Mouse (Mus musculus) myocyte (in vitro differentiated cells): Measurements from ENCODE around the gene Slx4. TPM values are rescaled to one million over a fixed set of nuclear protein-coding genes. Genes with fewer than 3 reads are reported as not detected.
"Not testable (repeated sequence)": the region's sequence is repeated elsewhere in the genome, so short reads cannot be mapped to it uniquely, and the experiment has no call there.

Source experiments
- H3K27me3 ChIP-seq: one replicate; pipeline ENCODE4 v1.6.1; 2011; ENCODE audit not compliant: control insufficient read depth, insufficient read depth, insufficient read length
- H3K36me3 ChIP-seq: one replicate; pipeline ENCODE4 v1.6.1; 2011; ENCODE audit not compliant: control insufficient read depth, insufficient read depth
- H3K4me2 ChIP-seq: one replicate; pipeline ENCODE4 v1.6.1; 2011; ENCODE audit warnings: low read depth, control low read depth
- H3K4me3 ChIP-seq: one replicate; pipeline ENCODE4 v1.5.1; 2011; ENCODE audit warnings: mild to moderate bottlenecking, control low read depth, moderate library complexity
- H3K79me2 ChIP-seq: one replicate; pipeline ENCODE4 v1.6.1; 2011; ENCODE audit not compliant: control insufficient read depth, insufficient read depth
- H3ac ChIP-seq: one replicate; pipeline ENCODE4 v1.6.1; 2011; ENCODE audit not compliant: control insufficient read depth, insufficient read length
- CEBPB ChIP-seq: IDR thresholded peaks from 2 replicates; pipeline ENCODE4 v1.6.1; 2011; ENCODE audit warnings: mild to moderate bottlenecking, moderate library complexity; ENCODE audit not compliant: poor library complexity, insufficient read depth, severe bottlenecking
- E2F4 ChIP-seq: IDR thresholded peaks from one replicate; pipeline ENCODE4 v1.6.1; 2011; ENCODE audit warnings: mild to moderate bottlenecking, control low read depth, moderate library complexity; ENCODE audit not compliant: insufficient read depth
- MAX ChIP-seq: IDR thresholded peaks from one replicate; pipeline ENCODE4 v1.6.1; 2011; ENCODE audit warnings: low read depth, mild to moderate bottlenecking, control low read depth
- MYOD1 ChIP-seq, 3 experiments: IDR thresholded peaks; one replicate each; pipeline ENCODE4 v1.6.1; 2011; ENCODE audit warnings: control low read depth in 2 of 3, low read depth in 2 of 3, mild to moderate bottlenecking in 2 of 3, moderate library complexity in 1 of 3; ENCODE audit not compliant: insufficient read length in 2 of 3, control insufficient read depth in 1 of 3
- MYOG ChIP-seq, 3 experiments: IDR thresholded peaks; one replicate each; pipeline ENCODE4 v1.6.1; 2011; ENCODE audit warnings: control low read depth in 2 of 3, low read depth in 2 of 3, mild to moderate bottlenecking in 2 of 3; ENCODE audit not compliant: insufficient read length in 2 of 3, control insufficient read depth in 1 of 3, insufficient read depth in 1 of 3
- POLR2A ChIP-seq: IDR thresholded peaks from one replicate; pipeline ENCODE4 v1.6.1; 2011; ENCODE audit warnings: low read depth, mild to moderate bottlenecking, control low read depth, moderate library complexity; ENCODE audit not compliant: insufficient read length
- POLR2AphosphoS2 ChIP-seq: IDR thresholded peaks from one replicate; pipeline ENCODE4 v1.6.1; 2011; ENCODE audit warnings: low read depth, control low read depth; ENCODE audit not compliant: insufficient read length
- REST ChIP-seq: IDR thresholded peaks from one replicate; pipeline ENCODE4 v1.6.1; 2011; ENCODE audit warnings: mild to moderate bottlenecking, control low read depth, moderate library complexity; ENCODE audit not compliant: insufficient read depth, insufficient read length
- SRF ChIP-seq: IDR thresholded peaks from one replicate; pipeline ENCODE4 v1.6.1; 2011; ENCODE audit warnings: low read depth; ENCODE audit not compliant: control insufficient read depth, insufficient read length
- TCF12 ChIP-seq: IDR thresholded peaks from one replicate; pipeline ENCODE4 v1.6.1; 2011; ENCODE audit warnings: mild to moderate bottlenecking, control low read depth; ENCODE audit not compliant: poor library complexity, insufficient read depth, severe bottlenecking
- TCF3 ChIP-seq: IDR thresholded peaks from one replicate; pipeline ENCODE4 v1.6.1; 2011; ENCODE audit warnings: low read depth, control low read depth; ENCODE audit not compliant: insufficient read length
- USF1 ChIP-seq: IDR thresholded peaks from one replicate; pipeline ENCODE4 v1.6.1; 2011; ENCODE audit warnings: low read depth, mild to moderate bottlenecking, control low read depth, moderate library complexity
- polyA plus RNA-seq: library from polyadenylated mRNA; unstranded; fragments of >200 nt; fragmentation: generic; extraction: Trizol; gene quantifications from one replicate; pipeline ENCODE4 v1.2.1, GENCODE M21; 2012; ENCODE audit warnings: missing spikeins

Slx4 gene
- polyA plus RNA-seq, 1 experiment = 11.9 TPM

- Histone ChIP-seq H3K36me3 (no peaks in the 10 kb centered on the region), H3ac (no peak overlapping the region), H3K79me2 (no peaks in the 10 kb centered on the region), H3K4me3 (no peak overlapping the region), H3K27me3 (no peaks in the 10 kb centered on the region), H3K4me2 (no peak overlapping the region)
- TF ChIP-seq REST = no peak
- no peak for TF ChIP-seq POLR2A
- TF ChIP-seq SRF = no peak
- no peak for TF ChIP-seq TCF12
- no peak for TF ChIP-seq MYOG (IDR thresholded peaks at IDR 0.05; ENCODE audit: control insufficient read depth in 1 of 3, insufficient read depth in 1 of 3, insufficient read length in 2 of 3, low read depth in 2 of 3)
- TF ChIP-seq E2F4 = no peak
- TF ChIP-seq USF1 = no peak
- TF ChIP-seq MAX = no peak
- TF ChIP-seq TCF3 = no peak
- no peak for TF ChIP-seq CEBPB
- no peak for TF ChIP-seq MYOD1 (IDR thresholded peaks at IDR 0.05; ENCODE audit: control insufficient read depth in 1 of 3, insufficient read length in 2 of 3, low read depth in 2 of 3)
- TF ChIP-seq POLR2AphosphoS2 = no peak
Observed at GRCm38 (mm10) chr16:4027211-4027610, 23.6 kb upstream of the Slx4 start.

DNA sequence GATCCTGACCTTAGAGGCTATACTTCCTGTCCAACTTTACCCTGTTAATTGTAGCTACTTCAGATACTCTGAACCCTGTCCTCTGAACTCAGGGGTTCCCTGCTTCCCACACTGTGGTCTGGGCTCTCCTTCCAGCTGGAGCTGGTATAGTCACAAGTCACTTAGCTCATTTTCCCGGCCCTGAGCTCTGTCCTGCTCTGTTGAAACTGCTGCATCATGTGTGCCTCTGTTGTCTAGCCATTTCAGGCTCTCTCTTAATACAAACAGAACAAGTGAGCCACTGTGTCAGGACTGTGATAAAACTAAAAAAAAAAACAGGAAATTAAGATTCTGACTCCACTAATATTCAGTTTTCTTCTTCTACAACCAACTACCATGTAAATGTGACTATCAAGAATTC, 23.1 kb upstream of the Slx4 start:
- no peak overlapping the region for H3K4me2 ChIP-seq

DNA sequence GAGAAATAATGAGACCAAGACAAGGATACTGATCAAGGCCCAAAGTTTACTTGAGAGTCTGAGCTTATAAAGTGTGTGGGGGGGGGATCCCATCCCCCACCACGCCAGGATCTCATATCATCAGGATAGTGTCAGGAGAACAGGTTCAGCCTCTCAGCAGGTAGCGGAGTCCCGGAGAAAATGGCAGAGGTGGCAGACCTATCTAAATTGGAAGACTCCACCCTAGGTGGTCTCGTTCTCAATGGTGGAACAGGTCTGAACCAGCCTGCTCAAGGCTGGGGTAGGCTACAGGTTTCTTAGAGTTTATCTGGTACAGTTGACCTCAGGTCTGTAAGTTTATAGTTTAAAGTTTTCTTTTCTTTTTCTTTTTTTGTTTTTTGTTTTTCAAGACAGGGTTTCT, 19.1 kb upstream of the Slx4 start:
- TF ChIP-seq SRF (no peak), CEBPB (no peak), E2F4 (no peak), TCF3 (no peak), POLR2A (no peak), TCF12 (no peak), REST (no peak), MAX (no peak), POLR2AphosphoS2 (no peak), MYOG (IDR thresholded peaks at IDR 0.05; ENCODE audit: control insufficient read depth in 1 of 3, insufficient read depth in 1 of 3, insufficient read length in 2 of 3, low read depth in 2 of 3) (no peak), MYOD1 (IDR thresholded peaks at IDR 0.05; ENCODE audit: control insufficient read depth in 1 of 3, insufficient read length in 2 of 3, low read depth in 2 of 3) (no peak), USF1 (no peak)

More for the DNA sequence above, 23.1 kb upstream of the Slx4 start:
- Histone ChIP-seq H3ac (no peak overlapping the region), H3K36me3 (no peaks in the 10 kb centered on the region), H3K79me2 (no peaks in the 10 kb centered on the region), H3K27me3 (no peaks in the 10 kb centered on the region), H3K4me3 (no peak overlapping the region)
- TF ChIP-seq REST (no peak), TCF3 (no peak), E2F4 (no peak), SRF (no peak), POLR2A (no peak), MAX (no peak), POLR2AphosphoS2 (no peak), USF1 (no peak)

DNA sequence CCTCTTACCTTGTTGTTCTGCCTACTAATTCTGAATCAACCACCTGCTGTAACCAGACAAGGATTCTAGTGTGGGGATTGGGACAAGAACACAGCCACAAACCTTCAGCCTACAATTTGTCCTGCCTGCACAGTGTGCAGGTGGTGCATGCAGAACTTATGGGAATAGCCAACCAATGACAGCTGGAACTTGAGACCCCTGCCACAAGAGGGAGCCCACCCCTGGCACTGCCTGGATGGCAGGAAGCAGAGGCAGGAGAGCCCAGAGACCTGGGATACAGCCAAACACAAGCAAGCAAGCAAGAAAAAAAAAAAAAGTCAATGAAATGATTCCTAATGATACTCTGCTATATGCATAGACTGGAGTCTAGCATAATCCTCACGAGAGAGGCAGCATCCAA, 17.7 kb upstream of the Slx4 start:
- Histone ChIP-seq H3K36me3 (no peaks in the 10 kb centered on the region), H3K4me3 (no peak overlapping the region), H3K27me3 (no peaks in the 10 kb centered on the region), H3K79me2 (no peaks in the 10 kb centered on the region), H3ac (no peak overlapping the region), H3K4me2 (no peak overlapping the region)
- no peak for TF ChIP-seq POLR2A
- TF ChIP-seq POLR2AphosphoS2 = no peak
- TF ChIP-seq CEBPB = no peak
- TF ChIP-seq MAX = no peak
- TF ChIP-seq MYOD1 (IDR thresholded peaks at IDR 0.05; ENCODE audit: control insufficient read depth in 1 of 3, insufficient read length in 2 of 3, low read depth in 2 of 3) = no peak
- TF ChIP-seq MYOG (IDR thresholded peaks at IDR 0.05; ENCODE audit: control insufficient read depth in 1 of 3, insufficient read depth in 1 of 3, insufficient read length in 2 of 3, low read depth in 2 of 3) = no peak
- no peak for TF ChIP-seq TCF3
- TF ChIP-seq SRF = no peak
- TF ChIP-seq TCF12 = no peak
- no peak for TF ChIP-seq REST
- no peak for TF ChIP-seq USF1
- TF ChIP-seq E2F4 = no peak

More for the DNA sequence above, 19.1 kb upstream of the Slx4 start:
- Histone ChIP-seq H3K4me3 (no peak overlapping the region), H3K36me3 (no peaks in the 10 kb centered on the region), H3ac (no peak overlapping the region), H3K4me2 (no peak overlapping the region), H3K79me2 (no peaks in the 10 kb centered on the region), H3K27me3 (no peaks in the 10 kb centered on the region)

DNA sequence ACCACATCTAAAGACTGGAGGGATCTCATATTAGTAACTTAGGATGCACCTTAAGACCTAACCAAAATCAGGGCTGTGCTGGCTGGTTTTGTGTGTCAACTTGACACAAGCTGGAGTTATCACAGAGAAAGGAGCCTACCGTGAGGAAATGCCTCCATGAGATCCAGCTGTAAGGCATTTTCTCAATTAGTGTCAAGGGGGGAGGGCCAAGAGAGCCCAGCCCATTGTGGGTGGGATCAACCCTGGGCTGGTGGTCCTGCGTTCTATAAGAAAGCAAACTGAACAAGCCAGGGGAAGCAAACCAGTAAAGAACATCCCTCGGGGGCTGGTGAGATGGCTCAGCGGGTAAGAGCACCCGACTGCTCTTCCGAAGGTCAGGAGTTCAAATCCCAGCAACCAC, 13.9 kb upstream of the Slx4 start:
- H3K4me2 ChIP-seq, H3K27me3 ChIP-seq, H3K36me3 ChIP-seq, H3K79me2 ChIP-seq, H3K4me3 ChIP-seq, H3ac ChIP-seq: not testable (repeated sequence)

DNA sequence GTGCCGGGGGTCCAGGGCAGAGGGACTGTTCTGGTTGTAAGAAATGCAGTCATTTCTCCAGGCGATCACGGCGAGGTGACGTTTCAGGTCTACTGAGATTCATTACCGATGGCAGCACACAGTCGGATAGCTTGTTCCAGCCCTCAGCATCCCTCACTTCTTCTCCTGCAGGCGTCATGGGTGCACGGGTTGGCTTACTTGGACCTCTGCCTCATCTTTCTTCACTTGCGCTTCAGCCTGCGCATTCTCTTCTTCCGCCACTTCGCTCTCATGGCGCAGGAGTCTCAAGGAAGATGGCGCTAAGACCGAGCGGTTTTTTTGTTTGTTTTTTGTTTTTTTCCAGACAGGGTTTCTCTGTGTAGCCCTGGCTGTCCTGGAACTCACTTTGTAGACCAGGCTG, 13.2 kb upstream of the Slx4 start:
- H3K4me3 ChIP-seq, H3K27me3 ChIP-seq, H3ac ChIP-seq, H3K36me3 ChIP-seq, H3K4me2 ChIP-seq, H3K79me2 ChIP-seq: not testable (repeated sequence)
